Mouse (Mus musculus): Measurements from ENCODE around the gene Abhd6. TPM values are rescaled to one million over a fixed set of nuclear protein-coding genes. Genes with fewer than 3 reads are reported as not detected.

Abhd6 gene
- polyA plus RNA-seq, 1 experiment from 2014 or later = 25.6 TPM

Other genes starting within 250 kb of the Abhd6 start
- not detected in 2 replicates for gene Gm26661, start 211.3 kb upstream of the Abhd6 start, polyA plus RNA-seq (2014; fragmentation: Nextera tagmentation; extraction: Ambion mirVana)
- 23.7 and 26.2 TPM in 2 replicates for gene Flnb, start 184.9 kb upstream of the Abhd6 start, polyA plus RNA-seq (2014; fragmentation: Nextera tagmentation; extraction: Ambion mirVana)
- gene Gm45521, start 45.6 kb upstream of the Abhd6 start, polyA plus RNA-seq (2014; fragmentation: Nextera tagmentation; extraction: Ambion mirVana) = not detected in 2 replicates
- 0.28 and 0.38 TPM in 2 replicates for gene Dnase1l3, start 8.3 kb upstream of the Abhd6 start, polyA plus RNA-seq (2014; fragmentation: Nextera tagmentation; extraction: Ambion mirVana)
- 57.4 and 65.0 TPM in 2 replicates for gene Rpp14, start 77.5 kb downstream of the Abhd6 start, polyA plus RNA-seq (2014; fragmentation: Nextera tagmentation; extraction: Ambion mirVana)
- 42.8 and 47.2 TPM in 2 replicates for gene Pxk, start 95.3 kb downstream of the Abhd6 start, polyA plus RNA-seq (2014; fragmentation: Nextera tagmentation; extraction: Ambion mirVana)
- gene Pdhb, start 170.1 kb downstream of the Abhd6 start, polyA plus RNA-seq (2014; fragmentation: Nextera tagmentation; extraction: Ambion mirVana) = 177 and 185 TPM in 2 replicates
- gene Kctd6, start 211.2 kb downstream of the Abhd6 start, polyA plus RNA-seq (2014; fragmentation: Nextera tagmentation; extraction: Ambion mirVana) = 4.8 and 7.1 TPM in 2 replicates